Mouse (Mus musculus): ENCODE measurements around the gene Gnl3l. TPM values are rescaled to one million over a fixed set of nuclear protein-coding genes. Genes with fewer than 3 reads are reported as not detected.

The Gnl3l gene
- polyA plus RNA-seq, 1 experiment from 2014 or later = 32.6 TPM

DNA sequence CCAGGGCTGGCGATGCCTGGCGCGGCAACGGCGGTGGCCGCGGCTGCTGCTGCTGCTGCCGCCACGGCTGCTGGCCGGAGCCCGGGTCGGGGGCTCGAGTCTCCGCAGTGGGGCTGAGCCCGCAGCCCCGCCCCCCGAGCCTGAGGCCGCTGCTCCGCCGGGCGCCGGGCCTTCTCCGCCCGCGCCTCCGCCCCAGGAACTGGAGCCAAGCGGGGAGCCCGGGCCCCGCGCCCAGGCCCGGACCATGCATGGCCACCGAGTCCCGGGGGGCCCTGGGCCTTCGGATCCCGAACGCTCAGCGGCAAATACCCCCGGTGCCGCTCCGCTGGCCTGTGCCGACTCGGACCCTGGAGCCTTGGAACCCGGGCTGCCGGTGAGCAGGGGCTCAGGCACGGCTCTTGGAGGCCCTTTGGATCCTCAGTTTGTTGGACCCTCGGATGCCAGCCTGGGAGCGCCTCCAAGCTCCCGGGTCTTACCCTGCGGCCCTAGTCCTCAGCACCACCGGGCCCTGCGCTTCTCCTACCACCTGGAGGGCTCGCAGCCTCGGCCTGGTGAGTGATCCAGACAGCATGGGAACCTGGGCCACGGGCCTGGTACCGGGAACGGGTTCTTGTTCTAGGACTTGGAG, 30.4 kb upstream of the Gnl3l start:
- 19% methylated on average over 35 of the region's 56 CpGs for WGBS
- Histone ChIP-seq H3K4me2 (peak overlapping the region; percentile 74), H3K9ac (ENCODE audit: low read depth, low read length) (peak overlapping the region; percentile 64), H3K36me3 (ENCODE audit: control insufficient read depth, insufficient read depth, low read length) (no peaks in the 10 kb centered on the region), H3K4me1 (replicated peaks; ENCODE audit: control insufficient read depth, insufficient read depth, low read length) (no peaks in the 10 kb centered on the region), H3K27ac (ENCODE audit: low read depth, low read length) (peak overlapping the region; percentile 49; the same call in 1 of the 2 replicates), H3K4me3 (ENCODE audit: low read depth, low read length) (peak overlapping the region; percentile 61), H3K9me3 (ENCODE audit: control insufficient read depth, low read length) (no peaks in the 10 kb centered on the region), H3K27me3 (replicated peaks; ENCODE audit: control insufficient read depth, insufficient read depth, low read length) (peaks cover 28% of the 10 kb centered on the region)
- ATAC-seq (replicated peaks; ENCODE audit: low FRiP score) = peak; percentile 30
- DNase-seq (ENCODE audit: low spot score) = peak; percentile 41

- H3K36me3 ChIP-seq (ENCODE audit: control insufficient read depth, insufficient read depth, low read length) = no peaks in the 10 kb centered on the region
- H3K4me3 ChIP-seq (ENCODE audit: low read depth, low read length) = peak overlapping the region; percentile 61
- peak overlapping the region; percentile 58; the same call in 1 of the 2 replicates for H3K27ac ChIP-seq (ENCODE audit: low read depth, low read length)
- no peaks in the 10 kb centered on the region for H3K4me1 ChIP-seq (replicated peaks; ENCODE audit: control insufficient read depth, insufficient read depth, low read length)
- peak overlapping the region; percentile 64 for H3K9ac ChIP-seq (ENCODE audit: low read depth, low read length)
- H3K9me3 ChIP-seq (ENCODE audit: control insufficient read depth, low read length) = no peaks in the 10 kb centered on the region
- peaks cover 28% of the 10 kb centered on the region for H3K27me3 ChIP-seq (replicated peaks; ENCODE audit: control insufficient read depth, insufficient read depth, low read length)
- DNase-seq (ENCODE audit: low spot score) (peak; percentile 75), ATAC-seq (replicated peaks; ENCODE audit: low FRiP score) (peak; percentile 75)
- 20% methylated on average over 51 of the region's 62 CpGs for whole genome bisulfite sequencing
- H3K4me2 ChIP-seq = peak overlapping the region; percentile 74
Measured at GRCm38 (mm10) chrX:151046777-151047430, 29.8 kb upstream of the Gnl3l start.

- Histone ChIP-seq H3K9me3 (ENCODE audit: control insufficient read depth, low read length) (no peaks in the 10 kb centered on the region), H3K4me1 (replicated peaks; ENCODE audit: control insufficient read depth, insufficient read depth, low read length) (no peaks in the 10 kb centered on the region), H3K9ac (ENCODE audit: low read depth, low read length) (no peak overlapping the region), H3K27me3 (replicated peaks; ENCODE audit: control insufficient read depth, insufficient read depth, low read length) (peaks cover 28% of the 10 kb centered on the region), H3K4me2 (peak overlapping the region; percentile 74), H3K27ac (ENCODE audit: low read depth, low read length) (peak overlapping the region; percentile 58; the same call in 1 of the 2 replicates), H3K4me3 (ENCODE audit: low read depth, low read length) (peak overlapping the region; percentile 61), H3K36me3 (ENCODE audit: control insufficient read depth, insufficient read depth, low read length) (no peaks in the 10 kb centered on the region)
- 52% methylated on average over 11 of the region's 11 CpGs for WGBS
- no peak for DNase-seq (ENCODE audit: low spot score)
- no peak; the same call in 1 of the 2 replicates for ATAC-seq (replicated peaks; ENCODE audit: low FRiP score)
Measured at GRCm38 (mm10) chrX:151046321-151046720, 29.2 kb upstream of the Gnl3l start.

- no peaks in the 10 kb centered on the region for H3K9me3 ChIP-seq (ENCODE audit: control insufficient read depth, low read length)
- H3K36me3 ChIP-seq (ENCODE audit: control insufficient read depth, insufficient read depth, low read length) = no peaks in the 10 kb centered on the region
- no peak for ATAC-seq (replicated peaks; ENCODE audit: low FRiP score)
- no peaks in the 10 kb centered on the region for H3K4me1 ChIP-seq (replicated peaks; ENCODE audit: control insufficient read depth, insufficient read depth, low read length)
- 87% methylated on average over 8 of the region's 8 CpGs for WGBS
- peak within 1 kb of the TSS; percentile 58; the same call in 1 of the 2 replicates for H3K27ac ChIP-seq (ENCODE audit: low read depth, low read length)
- H3K27me3 ChIP-seq (replicated peaks; ENCODE audit: control insufficient read depth, insufficient read depth, low read length) = peaks cover 27% of the 10 kb centered on the region
- H3K4me3 ChIP-seq (ENCODE audit: low read depth, low read length) = peak within 1 kb of the TSS; percentile 61
- no peak for DNase-seq (ENCODE audit: low spot score)
- peak within 1 kb of the TSS; percentile 74 for H3K4me2 ChIP-seq
- H3K9ac ChIP-seq (ENCODE audit: low read depth, low read length) = peak within 1 kb of the TSS; percentile 64; the same call in 1 of the 2 replicates
Measured at GRCm38 (mm10) chrX:151045850-151046249, 28.7 kb upstream of the Gnl3l start, which contains the start of gene Fgd1. Fgd1 (plus strand) TSS chrX:151046150.

DNA sequence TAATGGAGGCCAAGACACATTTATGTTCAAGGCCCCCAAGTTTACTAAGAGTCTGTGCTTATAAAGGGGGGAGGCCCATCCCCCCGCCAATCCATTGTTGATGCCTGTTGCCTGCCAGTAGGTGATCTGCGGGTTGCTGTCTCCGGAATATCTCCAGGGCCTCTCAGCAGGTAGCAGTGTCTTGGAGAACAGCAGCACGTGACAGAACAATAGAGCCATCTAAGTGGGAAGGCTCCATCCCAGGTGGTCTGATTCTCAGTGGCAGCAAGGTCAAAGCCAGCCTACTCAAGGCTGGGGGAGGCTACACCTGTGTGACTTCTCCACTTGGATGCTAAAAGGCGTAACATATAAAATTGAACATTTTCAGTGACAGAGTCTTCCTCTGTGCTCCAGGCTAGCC, 24.1 kb upstream of the Gnl3l start:
- H3K9me3 ChIP-seq (ENCODE audit: control insufficient read depth, low read length) = no peaks in the 10 kb centered on the region
- no peak overlapping the region for H3K4me3 ChIP-seq (ENCODE audit: low read depth, low read length)
- no peak overlapping the region for H3K4me2 ChIP-seq
- no peak overlapping the region for H3K9ac ChIP-seq (ENCODE audit: low read depth, low read length)
- H3K4me1 ChIP-seq (replicated peaks; ENCODE audit: control insufficient read depth, insufficient read depth, low read length) = no peaks in the 10 kb centered on the region
- ATAC-seq (replicated peaks; ENCODE audit: low FRiP score) = no peak
- no peaks in the 10 kb centered on the region for H3K36me3 ChIP-seq (ENCODE audit: control insufficient read depth, insufficient read depth, low read length)
- H3K27me3 ChIP-seq (replicated peaks; ENCODE audit: control insufficient read depth, insufficient read depth, low read length) = peaks cover 6% of the 10 kb centered on the region
- DNase-seq (ENCODE audit: low spot score) = no peak
- 59% methylated on average over 5 of the region's 5 CpGs for WGBS
- no peak overlapping the region for H3K27ac ChIP-seq (ENCODE audit: low read depth, low read length)

DNA sequence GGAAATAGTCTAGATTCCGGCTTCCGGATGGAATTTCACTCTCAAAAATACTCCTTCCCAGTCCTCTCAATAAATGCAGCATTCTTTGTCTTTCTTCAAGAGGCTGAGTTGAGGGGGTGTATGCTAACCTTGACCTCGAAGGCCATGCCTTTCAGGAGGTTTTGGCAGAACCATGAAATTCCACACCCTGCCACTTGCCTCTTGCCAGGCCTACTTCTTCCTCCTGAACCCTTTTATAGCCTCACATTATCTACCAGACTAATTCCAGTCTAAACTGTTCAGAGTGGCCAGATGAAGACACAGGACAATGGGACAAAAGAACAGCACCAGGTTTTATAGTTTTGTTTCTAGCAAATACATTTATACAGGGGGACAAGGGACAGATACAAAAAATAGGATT, 14.3 kb upstream of the Gnl3l start:
- Histone ChIP-seq H3K9me3 (ENCODE audit: control insufficient read depth, low read length) (no peaks in the 10 kb centered on the region), H3K27me3 (replicated peaks; ENCODE audit: control insufficient read depth, insufficient read depth, low read length) (peaks cover 2% of the 10 kb centered on the region; the same call in 1 of the 2 replicates), H3K9ac (ENCODE audit: low read depth, low read length) (no peak overlapping the region), H3K27ac (ENCODE audit: low read depth, low read length) (no peak overlapping the region), H3K4me1 (replicated peaks; ENCODE audit: control insufficient read depth, insufficient read depth, low read length) (no peaks in the 10 kb centered on the region), H3K4me2 (no peak overlapping the region), H3K36me3 (ENCODE audit: control insufficient read depth, insufficient read depth, low read length) (no peaks in the 10 kb centered on the region), H3K4me3 (ENCODE audit: low read depth, low read length) (no peak overlapping the region)
- WGBS = 68% methylated on average over 3 of the region's 3 CpGs
- no peak for DNase-seq (ENCODE audit: low spot score)
- ATAC-seq (replicated peaks; ENCODE audit: low FRiP score) = no peak

DNA sequence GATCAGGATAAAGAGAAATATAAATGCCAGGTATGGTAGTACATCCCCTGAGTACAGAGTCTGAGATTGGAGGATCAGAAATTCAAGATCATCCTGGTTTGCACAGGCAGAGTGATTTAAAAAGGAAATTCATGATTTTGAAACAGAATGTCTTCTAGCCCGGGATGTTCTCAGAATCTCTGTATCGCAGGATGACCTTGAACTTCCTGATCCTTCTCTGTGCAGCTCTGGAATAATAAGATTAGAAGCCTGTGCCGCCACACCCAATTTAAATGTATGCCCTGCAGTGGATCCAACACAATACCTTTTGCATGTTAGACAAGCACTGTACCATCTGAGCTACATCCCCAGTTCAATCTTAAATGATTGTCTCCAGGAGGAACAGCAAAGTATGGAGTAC, 1.7 kb upstream of the Gnl3l start:
- H3K9ac ChIP-seq (ENCODE audit: low read depth, low read length) = no peak overlapping the region
- WGBS = 71% methylated on average over 3 of the region's 3 CpGs

GRCm38 (mm10) chrX:151017897-151018296, 775 bp upstream of the Gnl3l start:
- H3K27ac ChIP-seq (ENCODE audit: low read depth, low read length) = no peak overlapping the region
- WGBS = 2% methylated on average over 3 of the region's 3 CpGs
- ATAC-seq (replicated peaks; ENCODE audit: low FRiP score) (no peak), DNase-seq (ENCODE audit: low spot score) (no peak)
- peak overlapping the region; percentile 65 for H3K4me2 ChIP-seq
- peak overlapping the region; percentile 59 for H3K4me3 ChIP-seq (ENCODE audit: low read depth, low read length)
- H3K4me1 ChIP-seq (replicated peaks; ENCODE audit: control insufficient read depth, insufficient read depth, low read length) = no peaks in the 10 kb centered on the region
- H3K9ac ChIP-seq (ENCODE audit: low read depth, low read length) = peak overlapping the region; percentile 53
- H3K9me3 ChIP-seq (ENCODE audit: control insufficient read depth, low read length) = no peaks in the 10 kb centered on the region
- H3K27me3 ChIP-seq (replicated peaks; ENCODE audit: control insufficient read depth, insufficient read depth, low read length) = no peaks in the 10 kb centered on the region
- no peaks in the 10 kb centered on the region for H3K36me3 ChIP-seq (ENCODE audit: control insufficient read depth, insufficient read depth, low read length)

More for the DNA sequence above, 1.7 kb upstream of the Gnl3l start:
- Histone ChIP-seq H3K4me2 (peak overlapping the region; percentile 65; the same call in 1 of the 2 replicates), H3K4me3 (ENCODE audit: low read depth, low read length) (no peak overlapping the region), H3K9me3 (ENCODE audit: control insufficient read depth, low read length) (no peaks in the 10 kb centered on the region), H3K27ac (ENCODE audit: low read depth, low read length) (no peak overlapping the region), H3K36me3 (ENCODE audit: control insufficient read depth, insufficient read depth, low read length) (no peaks in the 10 kb centered on the region), H3K27me3 (replicated peaks; ENCODE audit: control insufficient read depth, insufficient read depth, low read length) (no peaks in the 10 kb centered on the region), H3K4me1 (replicated peaks; ENCODE audit: control insufficient read depth, insufficient read depth, low read length) (no peaks in the 10 kb centered on the region)
- no peak for ATAC-seq (replicated peaks; ENCODE audit: low FRiP score)
- DNase-seq (ENCODE audit: low spot score) = no peak

All from liver, embryonic 11.5 days (tissue).